Mouse (Mus musculus): ENCODE measurements around the gene Znrf3.
"Not testable (repeated sequence)": the region's sequence is repeated elsewhere in the genome, so short reads cannot be mapped to it uniquely, and the experiment has no call there.

Gene Znrf3

DNA sequence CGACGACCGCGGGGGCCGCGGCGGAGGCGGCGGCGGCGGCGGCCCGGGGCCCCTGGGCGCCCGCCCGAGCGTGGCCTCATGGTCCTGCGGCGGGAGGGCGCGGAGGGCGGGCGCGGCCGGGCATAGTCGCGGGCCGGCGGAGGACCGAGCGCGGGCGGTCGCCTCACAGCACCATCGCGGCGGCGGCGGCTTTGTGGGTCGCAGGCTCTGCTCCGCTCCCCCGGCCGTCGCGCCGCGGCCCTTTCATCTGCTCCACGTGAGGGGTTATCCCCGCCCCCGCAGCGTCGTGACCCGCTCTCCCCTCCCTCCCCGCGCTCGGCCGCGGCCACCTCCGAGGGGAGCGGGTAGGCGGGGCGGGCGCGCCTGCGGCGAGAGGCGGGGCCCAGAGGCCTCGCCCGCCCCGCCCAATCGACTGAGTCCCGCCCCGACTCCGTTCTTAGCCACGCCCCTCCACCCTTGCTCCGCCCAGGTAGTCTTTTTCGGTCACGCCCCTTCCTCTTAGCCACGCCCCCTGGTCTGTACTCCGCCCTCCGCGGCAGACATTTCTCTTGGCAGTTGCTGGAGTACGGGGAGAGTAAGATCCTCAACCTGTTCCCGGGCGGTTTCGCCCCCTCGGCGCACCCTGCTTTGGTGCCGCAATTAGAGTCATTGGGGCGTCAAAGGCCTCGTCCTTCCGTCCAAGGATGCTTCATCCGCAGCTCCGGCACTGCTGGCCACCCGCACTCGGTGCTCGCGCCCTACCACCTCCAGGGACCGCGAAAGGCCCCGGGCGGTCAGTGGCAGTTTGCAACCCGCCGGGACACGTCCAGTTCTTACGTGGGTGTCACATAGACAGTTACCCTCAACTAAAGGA lies at the start of gene Znrf3:
Znrf3 (minus strand) TSS at position 249 of the 853 bp plus-strand sequence.
- peak; percentile 96 for DNase-seq (ENCODE audit: low read depth, low spot score)

DNA sequence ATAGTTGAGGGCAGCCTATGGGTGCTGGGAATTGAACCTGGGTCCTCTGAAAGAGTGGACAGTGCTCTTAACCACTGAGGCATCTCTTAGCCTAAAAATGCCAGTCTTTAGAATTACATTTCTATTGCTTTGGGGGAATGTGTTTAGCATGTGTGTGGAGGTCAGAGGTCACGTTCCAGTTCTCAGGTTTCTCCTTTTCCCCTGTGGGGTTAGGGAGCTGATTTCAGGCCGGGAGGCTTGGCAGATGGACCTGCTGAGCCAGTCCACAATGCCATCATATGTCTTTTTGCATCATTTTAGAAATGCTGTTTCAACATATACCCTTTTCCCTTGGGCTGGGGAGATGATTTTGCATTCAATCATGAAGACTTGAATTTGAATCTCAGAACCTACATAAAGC lies 49.2 kb upstream of the Znrf3 start:
- peak; percentile 83 for DNase-seq (ENCODE audit: low read depth, low spot score)

DNA sequence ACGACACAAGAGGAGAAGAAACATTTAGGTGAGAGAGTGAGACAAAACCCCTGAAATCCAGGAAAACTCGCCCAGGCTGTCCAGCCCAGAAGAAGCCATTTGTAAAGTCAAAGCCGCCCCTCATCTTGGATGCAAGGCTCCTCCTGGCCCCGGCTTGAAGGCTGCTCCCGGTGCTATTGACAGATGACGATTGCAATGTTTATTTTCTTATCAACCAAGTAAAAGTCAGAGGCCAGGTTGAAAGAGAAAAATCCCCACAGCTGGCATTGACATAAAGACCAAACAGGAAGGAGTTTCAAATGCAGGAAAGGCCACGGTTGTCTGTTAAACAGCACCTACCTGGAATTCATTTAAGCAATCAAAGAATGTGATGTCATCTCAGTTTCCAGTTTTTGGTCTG lies 47.3 kb upstream of the Znrf3 start:
- DNase-seq (ENCODE audit: low read depth, low spot score) = no peak

DNA sequence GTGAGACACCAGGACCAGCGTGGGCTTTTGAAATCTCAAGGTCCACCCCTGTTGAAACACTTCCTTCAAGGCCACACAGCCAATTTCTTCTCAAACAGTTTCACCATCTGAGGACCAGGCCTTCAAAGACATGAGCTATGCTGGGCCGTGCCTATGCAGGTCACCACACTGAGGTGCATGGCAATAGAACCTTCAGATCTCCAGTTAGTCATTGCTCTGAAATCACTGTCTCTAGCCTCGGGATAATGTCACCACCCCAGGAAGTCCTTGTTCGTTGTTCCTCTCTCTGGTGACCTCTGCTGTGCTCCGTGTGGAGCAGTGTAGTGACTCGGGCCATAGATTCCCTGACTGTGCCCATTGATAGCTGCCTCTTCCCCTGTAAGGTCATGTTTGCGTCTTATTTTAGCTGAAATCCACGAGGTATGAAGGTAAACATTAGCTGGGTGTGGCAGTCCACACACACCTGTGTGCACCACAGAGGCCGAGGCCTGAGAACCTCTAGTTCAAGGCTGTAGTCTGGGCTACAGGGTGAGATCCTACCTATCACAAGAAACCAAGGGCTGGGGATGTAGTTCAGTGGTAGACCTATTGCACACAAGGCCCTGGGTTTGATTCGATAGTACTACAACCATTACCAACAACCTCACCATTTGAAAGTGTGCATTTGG lies 46.5 kb upstream of the Znrf3 start:
- no peak for DNase-seq (ENCODE audit: low read depth, low spot score)

DNA sequence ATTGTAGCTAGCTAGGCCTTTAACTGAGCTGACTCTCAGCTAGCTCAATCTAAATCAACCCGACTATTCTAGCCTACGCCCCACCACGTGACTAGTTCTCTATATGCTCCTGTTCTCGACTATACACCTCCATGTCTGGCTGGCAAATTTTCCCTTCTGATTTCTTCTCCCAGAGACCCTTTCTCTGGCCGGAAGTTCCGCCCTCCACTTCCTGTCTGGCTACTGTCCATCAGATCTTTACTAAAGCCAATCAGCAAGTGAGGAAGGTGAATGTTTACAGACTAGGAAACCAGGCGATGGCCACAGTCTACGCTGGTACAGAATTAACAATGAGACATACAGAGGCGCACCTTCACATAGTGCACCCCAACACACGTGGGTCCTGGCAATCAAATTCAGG lies 44.8 kb upstream of the Znrf3 start:
- DNase-seq (ENCODE audit: low read depth, low spot score) = not testable (repeated sequence)

DNA sequence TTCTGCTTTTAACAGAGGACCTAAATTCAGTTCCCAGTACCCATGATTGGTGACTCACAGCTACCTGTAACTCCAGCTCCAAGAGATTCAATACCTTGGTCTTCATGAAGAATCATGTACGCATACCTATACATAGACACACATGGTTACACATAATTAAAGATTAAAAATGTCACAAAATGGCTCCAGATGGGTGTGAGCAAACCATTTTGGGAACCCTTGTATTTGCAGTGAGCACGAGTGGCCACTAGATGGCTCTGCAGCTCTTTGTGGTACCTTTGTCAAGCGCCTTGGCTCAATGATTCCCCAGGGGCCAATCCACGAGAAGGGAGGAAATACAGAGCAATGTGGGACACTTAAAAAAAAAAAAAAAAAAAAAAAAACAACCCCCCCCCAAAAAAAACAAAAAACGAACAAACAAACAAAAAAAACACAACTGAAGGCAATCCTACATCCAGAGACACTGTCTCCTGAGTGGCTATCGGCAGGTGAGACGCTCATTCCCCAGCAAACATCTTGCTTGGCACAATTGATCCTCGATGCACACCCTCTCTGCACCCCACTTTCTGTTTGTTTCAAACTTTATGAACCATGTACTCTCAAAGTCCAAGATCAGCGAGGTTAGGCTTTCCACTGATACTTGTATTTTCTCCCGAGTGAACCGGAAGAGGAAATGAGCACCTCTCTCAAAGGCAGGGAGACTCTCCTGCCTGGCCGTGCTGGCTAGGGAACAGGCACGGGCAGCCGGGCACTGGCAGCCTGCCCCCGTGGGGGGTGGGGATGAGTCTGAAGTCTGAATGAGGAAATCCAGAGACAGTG lies 40.8 kb upstream of the Znrf3 start:
- peak; percentile 90 for DNase-seq (ENCODE audit: low read depth, low spot score)

DNA sequence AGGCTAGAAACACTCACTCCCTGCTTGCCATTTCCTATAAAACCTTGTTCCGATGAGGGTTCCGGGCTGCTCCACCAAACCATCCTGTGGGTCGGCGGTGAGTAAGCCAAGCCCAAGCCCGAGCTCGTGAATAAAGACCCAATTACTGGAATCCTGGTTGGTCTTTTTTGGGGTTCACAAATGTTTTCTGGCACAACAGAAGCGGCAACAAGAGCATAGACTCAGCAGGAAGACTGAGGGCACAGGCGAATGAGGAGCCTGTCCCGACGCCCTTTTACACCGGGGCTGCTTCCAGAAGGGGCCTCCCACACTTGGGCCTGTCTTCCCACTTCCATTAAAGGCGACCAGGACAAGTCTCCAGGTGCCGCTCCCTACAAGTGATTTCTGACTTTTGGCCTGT lies 37.9 kb upstream of the Znrf3 start:
- no peak for DNase-seq (ENCODE audit: low read depth, low spot score)

DNA sequence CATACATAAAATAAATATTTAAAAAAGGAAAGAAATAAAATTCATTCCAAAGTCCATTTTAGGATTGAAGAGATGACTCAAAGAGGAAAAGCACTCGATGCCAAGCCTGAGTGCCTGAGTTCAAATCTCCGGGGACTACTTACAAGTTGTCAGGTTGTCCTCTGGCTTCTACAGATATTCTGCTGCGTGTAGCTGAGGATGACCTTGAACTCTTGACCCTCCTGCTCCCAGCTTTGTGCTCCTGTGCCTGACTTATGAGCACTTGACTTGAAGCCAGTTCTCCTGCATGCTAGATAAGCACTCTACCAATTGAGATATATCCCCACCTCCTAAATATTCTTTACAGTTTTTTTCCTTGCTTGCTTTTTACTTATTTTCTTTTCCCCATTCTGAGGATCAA lies 34.2 kb upstream of the Znrf3 start:
- DNase-seq (ENCODE audit: low read depth, low spot score) = no peak

DNA sequence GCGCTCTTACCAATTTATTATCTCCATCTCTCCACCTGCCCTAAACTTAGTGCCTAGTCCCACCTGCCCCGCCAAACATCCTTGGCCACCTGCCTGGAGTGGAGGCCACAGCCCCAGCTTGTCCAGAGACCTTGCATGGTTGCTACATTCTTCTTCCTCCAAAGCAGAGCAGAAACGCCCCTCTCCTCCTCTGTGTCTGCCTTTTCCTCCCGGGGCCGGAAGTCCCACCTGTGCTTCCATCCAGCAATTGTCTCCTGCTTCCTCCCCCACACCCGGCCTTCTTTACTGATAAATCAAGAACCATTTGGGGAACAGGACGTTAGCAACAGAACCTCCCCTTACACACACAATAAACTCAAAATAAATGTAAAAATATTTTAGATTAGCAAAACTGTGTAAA lies 33.5 kb upstream of the Znrf3 start:
- DNase-seq (ENCODE audit: low read depth, low spot score) = no peak

DNA sequence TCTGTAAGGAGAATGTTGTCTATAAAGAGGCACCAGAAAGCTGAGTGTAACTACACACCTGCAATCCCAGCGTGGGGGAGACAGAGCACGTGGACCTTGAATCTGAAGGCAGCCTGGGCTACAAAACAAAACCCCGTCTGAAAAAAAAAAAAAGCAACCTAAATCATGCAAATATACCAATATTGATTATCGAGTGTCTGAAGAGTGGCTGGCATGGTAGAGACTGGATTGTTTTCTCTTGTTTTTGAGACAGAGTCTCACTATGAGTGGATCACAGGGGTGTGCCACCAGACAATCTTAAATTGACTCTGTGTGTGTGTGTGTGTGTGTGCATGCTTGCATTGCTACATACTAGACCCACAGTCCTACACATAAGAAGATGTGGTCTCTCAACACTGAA lies 32.2 kb upstream of the Znrf3 start:
- no peak for DNase-seq (ENCODE audit: low read depth, low spot score)

DNA sequence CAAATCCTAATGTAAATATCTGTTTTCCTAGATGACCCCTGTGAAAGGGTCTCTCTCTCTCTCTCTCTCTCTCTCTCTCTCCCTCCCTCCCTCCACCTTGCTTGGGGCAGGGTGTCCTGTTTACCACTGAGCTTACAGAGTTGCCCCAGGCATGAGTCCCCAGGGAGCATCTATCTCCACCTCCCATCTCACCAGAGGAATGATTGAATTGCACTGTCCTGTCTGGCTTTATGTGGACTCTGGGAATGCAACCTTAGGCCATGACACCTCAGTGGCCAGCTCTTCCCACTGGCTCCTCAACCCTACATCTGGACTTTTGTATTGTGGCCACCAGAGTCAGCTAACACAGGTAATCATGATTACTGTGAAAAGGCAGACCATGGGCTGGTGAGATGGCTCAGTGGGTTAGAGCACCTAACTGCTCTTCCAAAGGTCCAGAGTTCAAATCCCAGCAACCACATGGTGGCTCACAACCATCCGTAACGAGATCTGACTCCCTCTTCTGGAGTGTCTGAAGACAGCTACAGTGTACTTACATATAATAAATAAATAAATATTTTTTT lies 31.0 kb upstream of the Znrf3 start:
- not testable (repeated sequence) for DNase-seq (ENCODE audit: low read depth, low spot score)

DNA sequence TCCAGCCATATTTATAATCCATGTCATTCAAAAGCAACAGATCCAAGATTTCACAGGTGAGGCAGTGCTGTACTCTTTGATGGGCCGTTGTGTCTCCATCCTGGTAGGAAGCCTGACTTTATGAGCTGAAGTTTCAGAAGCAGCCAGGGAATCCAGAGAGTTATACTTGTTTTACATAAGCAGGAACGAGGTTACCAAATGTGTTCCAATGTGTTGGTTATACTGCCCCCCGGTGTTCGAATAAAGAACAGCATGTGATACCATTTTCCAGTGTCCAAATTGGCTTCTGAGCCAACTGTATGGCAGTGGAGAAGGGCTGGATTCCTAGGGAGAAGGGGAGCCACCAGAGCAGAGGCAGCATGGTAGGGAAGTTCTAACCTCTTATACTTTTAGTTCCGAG lies 29.5 kb upstream of the Znrf3 start:
- DNase-seq (ENCODE audit: low read depth, low spot score) = peak; percentile 73

DNA sequence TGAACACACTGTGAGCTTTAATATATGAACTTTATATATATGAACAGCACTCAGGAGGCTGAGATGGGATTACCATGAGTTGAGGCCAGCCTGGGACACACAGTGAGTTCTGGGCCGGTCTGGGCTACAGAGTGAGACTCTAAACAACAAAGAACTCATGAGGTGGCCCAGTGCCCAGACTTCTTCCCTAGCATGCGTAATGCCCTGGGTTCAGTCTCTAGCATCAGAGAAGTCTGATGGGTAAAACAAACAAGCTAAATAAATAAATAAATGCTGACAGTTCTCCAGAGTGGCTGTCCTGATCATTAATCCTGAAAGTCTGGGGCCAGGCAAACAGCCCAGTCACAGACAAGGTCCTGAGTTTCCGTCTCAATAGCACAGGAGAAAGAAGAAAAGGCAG lies 25.4 kb upstream of the Znrf3 start:
- DNase-seq (ENCODE audit: low read depth, low spot score) = no peak

DNA sequence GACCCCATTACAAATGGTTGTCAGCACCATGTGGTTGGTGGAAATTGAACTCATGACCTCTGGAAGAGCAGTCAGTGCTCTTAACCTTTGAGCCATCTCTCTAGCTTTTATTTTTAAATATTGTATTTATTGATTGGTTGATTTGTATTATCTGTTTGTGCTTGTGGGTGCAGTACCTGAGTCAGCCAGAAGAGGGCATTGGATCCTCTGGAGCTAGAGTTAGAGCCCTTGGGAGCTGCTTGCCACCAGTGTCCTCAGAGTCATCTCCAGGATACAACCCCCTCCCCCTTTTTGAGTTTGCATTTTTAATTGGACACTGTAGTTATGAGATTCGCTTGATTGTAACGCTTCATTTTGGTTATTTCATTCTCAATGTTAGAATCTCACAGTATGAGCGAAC lies 24.4 kb upstream of the Znrf3 start:
- peak; percentile 56 for DNase-seq (ENCODE audit: low read depth, low spot score)

DNA sequence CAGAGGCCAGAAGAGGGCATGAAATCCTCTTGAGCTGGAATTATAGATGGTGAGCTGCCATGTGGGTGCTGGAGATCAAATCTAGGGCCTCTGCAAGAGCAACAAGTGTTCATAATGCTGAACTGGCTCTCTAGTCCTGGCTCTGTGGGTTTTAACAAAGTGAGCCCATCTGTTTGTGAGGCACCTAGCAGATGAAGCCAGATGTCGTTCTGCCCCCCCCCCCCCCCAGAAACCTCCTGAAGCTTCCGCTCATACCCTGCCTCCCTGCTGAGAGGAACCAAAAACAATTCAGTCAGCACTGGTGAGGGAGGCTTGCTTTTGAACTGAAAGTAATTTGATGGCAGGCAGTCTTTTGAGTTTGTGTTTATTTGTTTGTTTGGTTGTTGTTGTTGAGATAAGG lies 23.8 kb upstream of the Znrf3 start:
- no peak for DNase-seq (ENCODE audit: low read depth, low spot score)

DNA sequence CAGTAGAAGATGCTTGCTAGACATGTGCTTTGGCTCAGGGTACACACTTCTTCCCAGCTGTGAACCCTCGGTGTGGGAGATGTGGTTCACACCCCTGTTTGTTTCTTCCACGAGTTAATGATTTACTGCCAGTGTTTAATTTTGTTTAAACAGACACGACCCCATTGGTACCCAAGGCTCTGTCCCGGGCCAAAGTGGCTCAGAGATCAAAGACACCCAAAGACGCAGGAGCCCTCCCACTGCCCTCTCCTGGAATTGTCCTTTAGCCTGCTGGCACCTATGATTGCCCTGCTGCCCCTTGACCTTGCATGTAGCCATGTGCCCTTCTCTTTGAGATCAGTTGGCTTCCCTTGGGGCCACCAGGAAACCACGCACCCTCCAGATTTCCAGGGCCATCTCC lies 7.3 kb upstream of the Znrf3 start:
- no peak for DNase-seq (ENCODE audit: low read depth, low spot score)

DNA sequence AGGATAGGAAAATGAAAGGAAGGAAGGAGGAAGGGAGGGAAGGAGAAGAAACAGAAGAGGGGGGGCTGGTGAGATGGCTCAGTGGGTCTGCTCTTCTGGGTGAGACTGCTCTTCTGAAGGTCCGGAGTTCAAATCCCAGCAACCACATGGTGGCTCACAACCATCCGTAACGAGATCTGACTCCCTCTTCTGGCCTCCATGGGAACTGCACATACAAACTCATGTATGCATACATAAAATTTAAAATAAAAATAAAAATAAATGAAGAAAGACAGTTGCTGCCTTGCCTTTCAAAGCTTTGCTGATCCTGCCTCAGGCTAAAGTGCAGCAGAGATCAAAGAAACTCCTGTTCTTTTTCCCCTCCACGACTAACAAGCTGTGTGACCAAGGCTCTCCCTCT lies 6.7 kb upstream of the Znrf3 start:
- no peak for DNase-seq (ENCODE audit: low read depth, low spot score)

DNA sequence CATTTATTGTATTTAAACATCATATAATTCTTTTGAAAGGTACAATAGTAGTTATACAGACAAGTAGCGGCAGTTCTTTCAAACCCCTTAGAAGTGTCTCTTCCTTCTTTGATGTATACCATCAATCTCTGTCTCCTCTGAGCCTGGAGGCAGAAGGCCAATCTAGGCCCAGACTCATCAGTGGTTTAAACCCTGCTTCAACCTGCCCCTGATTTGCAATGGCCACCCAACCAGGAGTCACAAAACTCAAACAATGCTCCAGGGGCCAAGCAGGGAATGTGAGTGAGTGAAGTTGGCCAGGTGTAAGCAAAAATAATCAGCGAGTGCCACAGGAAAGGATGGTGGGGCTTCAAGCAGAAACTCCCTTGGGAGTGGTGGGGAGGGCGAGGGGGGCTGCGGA lies 6.1 kb upstream of the Znrf3 start:
- no peak for DNase-seq (ENCODE audit: low read depth, low spot score)

DNA sequence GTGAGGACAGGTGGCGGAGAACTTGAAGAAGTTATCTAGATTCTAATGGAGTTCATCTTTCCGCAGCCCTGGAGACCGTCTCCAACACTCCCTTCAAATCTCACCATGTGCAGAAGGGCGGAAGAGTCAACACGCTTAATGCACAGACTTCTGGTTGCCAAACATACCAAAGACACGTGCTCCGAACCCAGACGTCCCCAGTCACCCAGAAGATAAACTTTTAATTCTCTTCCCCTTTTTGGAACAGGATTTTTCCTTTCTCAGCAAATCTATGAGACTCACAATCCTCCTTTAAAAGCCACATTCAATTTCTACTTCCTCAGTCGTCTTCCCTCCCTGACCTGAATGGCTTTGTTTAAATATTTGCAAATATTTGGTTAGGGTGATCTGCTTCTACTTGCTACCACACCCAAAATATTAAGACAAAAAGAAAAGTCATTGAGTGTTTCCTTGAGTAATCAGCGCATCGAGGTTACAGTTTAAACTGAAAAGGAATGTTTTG lies 856 bp upstream of the Znrf3 start:
- DNase-seq (ENCODE audit: low read depth, low spot score) = no peak

DNA sequence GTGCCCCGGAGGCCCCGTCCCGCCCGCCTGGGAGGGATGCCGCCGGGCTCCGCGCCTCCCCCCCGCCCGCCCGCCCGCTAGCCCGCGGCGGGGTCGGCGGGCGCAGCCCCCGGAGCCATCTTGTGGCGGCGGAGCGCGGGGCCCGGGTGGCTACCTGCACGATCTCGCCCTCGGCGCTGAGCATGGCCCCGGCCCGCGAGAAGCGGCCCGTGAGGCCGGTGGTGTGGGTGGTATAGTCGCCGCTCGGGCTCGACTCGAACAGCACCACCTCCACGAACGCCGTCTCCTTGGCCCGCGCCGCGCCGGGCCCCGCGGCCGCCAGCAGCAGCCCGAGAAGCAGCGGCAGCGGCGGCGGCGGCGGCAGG lies 431 bp downstream of the Znrf3 start:
- peak; percentile 36 for DNase-seq (ENCODE audit: low read depth, low spot score)

DNA sequence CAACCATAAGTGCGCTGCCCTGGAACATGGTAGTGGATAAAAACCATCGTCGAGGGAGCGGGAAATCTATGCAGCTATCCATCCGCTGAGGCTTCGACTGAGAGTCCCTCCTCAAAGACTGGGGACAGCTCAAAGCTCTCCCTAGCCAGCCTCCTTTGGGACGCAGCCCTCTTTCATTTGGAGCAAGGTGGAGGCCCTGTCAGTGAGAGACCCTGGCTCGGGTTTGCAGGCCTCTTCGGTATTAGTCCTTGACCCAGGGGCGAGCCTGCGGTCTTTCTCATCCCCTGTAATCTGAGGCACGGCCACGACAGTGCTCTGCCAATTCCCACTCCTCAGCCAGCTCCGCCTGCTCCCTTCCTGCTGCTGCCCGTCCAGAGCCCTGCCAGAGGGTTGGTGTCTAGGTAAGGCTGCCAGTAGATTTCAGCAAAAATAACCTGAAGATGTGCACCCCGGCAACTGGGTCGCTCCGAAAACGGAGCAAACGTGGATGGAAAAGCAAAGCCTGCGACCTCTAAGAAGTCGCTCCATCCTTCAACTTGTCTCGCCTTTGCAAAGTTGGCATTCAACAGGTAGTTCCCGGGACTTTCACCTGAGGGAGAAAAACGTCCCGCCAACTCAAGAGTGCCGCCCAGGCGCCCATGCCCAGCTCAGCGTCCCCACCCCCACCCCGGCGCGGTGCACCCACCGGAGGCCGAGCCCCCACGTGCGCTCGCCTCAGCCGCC lies 975 bp downstream of the Znrf3 start:
- DNase-seq (ENCODE audit: low read depth, low spot score) = peak; percentile 41

Data from mesoderm, embryonic 11.5 days (tissue).